Mouse (Mus musculus) cortical plate, adult 2 months (tissue): Measurements from ENCODE around the gene Mef2d.
A peak's percentile ranks its signal among the peaks of the same experiment; 100 is the strongest.

ENCODE experiments used
- CTCF ChIP-seq: fragments of 200-500 bp; IDR thresholded peaks from 2 replicates; pipeline ENCODE4 v1.5.1; 2011; ENCODE audit warnings: mild to moderate bottlenecking, control low read depth, low read length; ENCODE audit not compliant: insufficient read depth; ENCODE audit errors: extremely low read depth
- POLR2A ChIP-seq: fragments of 200-500 bp; IDR thresholded peaks from 2 replicates; pipeline ENCODE4 v1.6.1; 2011; ENCODE audit warnings: mild to moderate bottlenecking, low read length, control low read depth; ENCODE audit not compliant: insufficient read depth; ENCODE audit errors: extremely low read depth

DNA sequence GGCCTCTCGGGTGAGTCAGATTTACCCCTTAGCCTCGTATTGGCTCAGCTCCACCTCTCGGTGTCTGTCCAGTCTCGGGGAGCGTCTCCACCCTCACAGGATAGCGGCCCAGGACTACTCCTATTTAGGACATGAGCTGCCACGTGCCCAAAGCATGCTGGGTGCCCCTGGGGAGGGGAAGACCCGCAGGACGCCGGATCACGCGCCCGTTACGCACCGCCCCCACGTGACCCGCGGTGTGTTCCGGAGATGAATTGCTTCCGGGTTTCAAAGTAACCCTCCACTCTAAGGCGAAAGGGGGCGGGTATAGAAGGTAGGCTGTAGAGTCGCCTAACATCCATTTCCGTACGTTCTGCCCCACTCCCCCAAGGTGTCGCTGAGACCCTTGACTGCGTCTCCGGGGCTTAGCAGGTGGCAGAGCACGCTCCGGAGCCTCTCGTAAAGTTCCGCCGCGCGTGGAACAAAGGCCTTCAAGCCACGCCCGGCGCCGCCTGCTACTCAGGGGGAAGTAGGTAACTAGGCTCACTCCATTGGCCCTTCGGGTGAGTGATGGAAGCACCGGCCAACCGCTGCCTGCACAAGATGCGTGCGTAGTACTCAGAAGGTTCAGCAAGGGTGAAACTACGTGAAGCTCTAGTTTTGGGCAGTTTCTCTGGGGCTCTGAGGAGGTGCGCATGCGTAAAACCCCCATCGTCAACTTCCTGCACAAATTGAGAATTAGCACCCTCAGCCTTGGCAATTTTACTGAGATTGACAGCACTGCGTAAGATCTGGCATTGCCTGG, 35.6 kb downstream of the Mef2d start:
- peak; percentile 65 for TF ChIP-seq POLR2A
- TF ChIP-seq CTCF: no peak
